Mouse (Mus musculus) layer of hippocampus, adult 2 months (tissue): ENCODE data around the gene Ccdc15. TPM values are rescaled to one million over a fixed set of nuclear protein-coding genes. Genes with fewer than 3 reads are reported as not detected.

Experiments
- DNase-seq, 2 experiments: peaks; one replicate each; pipeline ENCODE4 v3.0.0; 2022; ENCODE audit warnings: low spot score in 2 of 2
- H3K27ac ChIP-seq: fragments of 200-600 bp; 2 replicates; pipeline ENCODE4 v1.8.1; 2022
- H3K4me3 ChIP-seq: fragments of 200-600 bp; 2 replicates; pipeline ENCODE4 v1.8.1; 2022; ENCODE audit warnings: mild to moderate bottlenecking
- CTCF ChIP-seq: fragments of 200-600 bp; conservative IDR thresholded peaks from 2 replicates; pipeline ENCODE4 v1.8.1; 2022; ENCODE audit warnings: antibody characterized with exemption, mild to moderate bottlenecking, moderate library complexity
- total RNA-seq, 2 experiments: library from RNA; stranded (reverse); gene quantifications; 2 replicates each; pipeline ENCODE4 v1.2.3; 2021

The Ccdc15 gene
- total RNA-seq, 2 experiments from 2014 or later: 1.6 to 3.1 TPM

GRCm38 (mm10) chr9:37244600-37244999, 103.6 kb downstream of the Ccdc15 start:
- Histone ChIP-seq H3K4me3 (no peak overlapping the region), H3K27ac (no peak overlapping the region)
- DNase-seq: no peak
- no peak for TF ChIP-seq CTCF

GRCm38 (mm10) chr9:37242764-37243163, 105.5 kb downstream of the Ccdc15 start:
- TF ChIP-seq CTCF: no peak
- Histone ChIP-seq H3K4me3 (no peak overlapping the region), H3K27ac (no peak overlapping the region)
- no peak for DNase-seq

GRCm38 (mm10) chr9:37235951-37236737, 112.1 kb downstream of the Ccdc15 start:
- no peak overlapping the region for H3K4me3 ChIP-seq
- H3K27ac ChIP-seq: no peak overlapping the region
- no peak for TF ChIP-seq CTCF
- no peak for DNase-seq

GRCm38 (mm10) chr9:37232201-37233195, 115.7 kb downstream of the Ccdc15 start:
- no peak for TF ChIP-seq CTCF
- H3K4me3 ChIP-seq: no peak overlapping the region
- H3K27ac ChIP-seq: no peak overlapping the region
- DNase-seq: no peak

- Histone ChIP-seq H3K4me3 (no peak overlapping the region), H3K27ac (no peak overlapping the region)
- DNase-seq: no peak
- no peak for TF ChIP-seq CTCF
These were observed 117.6 kb downstream of the Ccdc15 start for GRCm38 (mm10) chr9:37230486-37231195.

- peak; percentile 69 to 72 for DNase-seq
- no peak overlapping the region for H3K4me3 ChIP-seq
- TF ChIP-seq CTCF: peak; percentile 98
- peak overlapping the region; percentile 12; the same call in 1 of the 2 replicates for H3K27ac ChIP-seq
These were observed 118.3 kb downstream of the Ccdc15 start for GRCm38 (mm10) chr9:37229880-37230325.

Other genes starting within 250 kb of the Ccdc15 start
- 10 to 100 TPM; 41.1 to 41.2 TPM for gene Pknox2, start 201.0 kb downstream of the Ccdc15 start, total RNA-seq
- gene Tmem218, start 140.2 kb downstream of the Ccdc15 start, total RNA-seq: 1 to 10 TPM; 6.2 to 8.1 TPM
- 1 to 10 TPM; 1.1 to 1.6 TPM for gene Slc37a2, start 92.7 kb downstream of the Ccdc15 start, total RNA-seq
- 10 to 100 TPM; 65.9 to 68.1 TPM for gene Hepacam, start 18.9 kb upstream of the Ccdc15 start, total RNA-seq
- gene Robo4, start 53.5 kb upstream of the Ccdc15 start, total RNA-seq: 1 to 10 TPM; 4.9 to 5.8 TPM
- gene Robo3, start 84.8 kb upstream of the Ccdc15 start, total RNA-seq: 10 to 100 TPM; 14.8 to 19.0 TPM
- 10 to 100 TPM; 20.5 to 25.6 TPM for gene Msantd2, start 140.9 kb upstream of the Ccdc15 start, total RNA-seq
- gene Esam, start 179.6 kb upstream of the Ccdc15 start, total RNA-seq: 10 to 100 TPM; 18.3 to 19.3 TPM
- gene Vsig2, start 190.8 kb upstream of the Ccdc15 start, total RNA-seq: 1 to 10 TPM; 2.5 to 3.7 TPM
- gene Nrgn, start 204.5 kb upstream of the Ccdc15 start, total RNA-seq: 1,000 to 10,000 TPM; 1,464 to 1,512 TPM
- gene Siae, start 207.3 kb upstream of the Ccdc15 start, total RNA-seq: 10 to 100 TPM in 1 of 2 experiments, 1 to 10 TPM in 1; 9.6 to 14.0 TPM